Mouse (Mus musculus): ENCODE results near the gene Rpl37. TPM values are rescaled to one million over a fixed set of nuclear protein-coding genes. Genes with fewer than 3 reads are reported as not detected.

Rpl37 gene
- polyA plus RNA-seq, 1 experiment from 2014 or later, result 526 TPM

- H3K4me3 ChIP-seq (replicated peaks), result no peak overlapping the region
- ATAC-seq (ENCODE audit: insufficient read depth, low FRiP score, low read depth), result no peak
- H3K27ac ChIP-seq, result no peak overlapping the region
- no peak overlapping the region for H3K4me2 ChIP-seq
- no peak overlapping the region for H3K9ac ChIP-seq
- peaks cover 8% of the 10 kb centered on the region for H3K4me1 ChIP-seq
- H3K27me3 ChIP-seq (replicated peaks), result no peaks in the 10 kb centered on the region
- H3K9me3 ChIP-seq, result no peaks in the 10 kb centered on the region
- H3K36me3 ChIP-seq, result no peaks in the 10 kb centered on the region
- 58% methylated on average over 5 of the region's 5 CpGs for WGBS
These were observed 26.3 kb downstream of the Rpl37 start for GRCm38 (mm10) chr15:5142714-5143113.

- ATAC-seq (ENCODE audit: insufficient read depth, low FRiP score, low read depth), result peak; percentile 87
- H3K4me1 ChIP-seq, result peaks cover 8% of the 10 kb centered on the region
- peak within 1 kb of the TSS; percentile 91 for H3K27ac ChIP-seq
- no peaks in the 10 kb centered on the region for H3K36me3 ChIP-seq
- H3K9ac ChIP-seq, result peak within 1 kb of the TSS; percentile 86
- H3K27me3 ChIP-seq (replicated peaks), result no peaks in the 10 kb centered on the region
- H3K4me2 ChIP-seq, result peak within 1 kb of the TSS; percentile 66
- H3K4me3 ChIP-seq (replicated peaks), result peak within 1 kb of the TSS; percentile 68
- H3K9me3 ChIP-seq, result no peaks in the 10 kb centered on the region
- under 1% methylated on average over 62 of the region's 80 CpGs for WGBS
These were observed 27.0 kb downstream of the Rpl37 start, which contains the start of gene Prkaa1 for GRCm38 (mm10) chr15:5143361-5144020. Gene Prkaa1 (plus strand): TSS chr15:5143861.

GRCm38 (mm10) chr15:5144021-5144778 is 27.8 kb downstream of the Rpl37 start:
- Histone ChIP-seq H3K9me3 (no peaks in the 10 kb centered on the region), H3K4me3 (replicated peaks) (peak overlapping the region; percentile 68), H3K9ac (peak overlapping the region; percentile 86), H3K27ac (peak overlapping the region; percentile 91), H3K27me3 (replicated peaks) (no peaks in the 10 kb centered on the region), H3K36me3 (no peaks in the 10 kb centered on the region), H3K4me2 (peak overlapping the region; percentile 66), H3K4me1 (peaks cover 8% of the 10 kb centered on the region)
- under 1% methylated on average over 56 of the region's 61 CpGs for WGBS
- ATAC-seq (ENCODE audit: insufficient read depth, low FRiP score, low read depth), result peak; percentile 68

- Histone ChIP-seq H3K4me2 (peak overlapping the region; percentile 66), H3K9me3 (no peaks in the 10 kb centered on the region), H3K36me3 (no peaks in the 10 kb centered on the region), H3K9ac (no peak overlapping the region), H3K27me3 (replicated peaks) (no peaks in the 10 kb centered on the region), H3K27ac (no peak overlapping the region), H3K4me3 (replicated peaks) (peak overlapping the region; percentile 68), H3K4me1 (peaks cover 8% of the 10 kb centered on the region)
- ATAC-seq (ENCODE audit: insufficient read depth, low FRiP score, low read depth), result no peak
- WGBS, result 43% methylated on average over 9 of the region's 9 CpGs
These were observed 28.9 kb downstream of the Rpl37 start for GRCm38 (mm10) chr15:5145196-5145945.

GRCm38 (mm10) chr15:5149187-5149586 is 32.7 kb downstream of the Rpl37 start:
- Histone ChIP-seq H3K4me2 (no peak overlapping the region), H3K4me1 (peaks cover 8% of the 10 kb centered on the region), H3K36me3 (no peaks in the 10 kb centered on the region), H3K9me3 (no peaks in the 10 kb centered on the region), H3K27ac (no peak overlapping the region), H3K9ac (no peak overlapping the region), H3K27me3 (replicated peaks) (no peaks in the 10 kb centered on the region), H3K4me3 (replicated peaks) (no peak overlapping the region)
- WGBS, result 63% methylated on average over 4 of the region's 4 CpGs
- no peak for ATAC-seq (ENCODE audit: insufficient read depth, low FRiP score, low read depth)

GRCm38 (mm10) chr15:5152171-5152570 is 35.7 kb downstream of the Rpl37 start:
- 91% methylated on average over 6 of the region's 6 CpGs for WGBS
- H3K9me3 ChIP-seq, result no peaks in the 10 kb centered on the region
- H3K27ac ChIP-seq, result no peak overlapping the region

GRCm38 (mm10) chr15:5154621-5155020 is 38.2 kb downstream of the Rpl37 start:
- H3K4me3 ChIP-seq (replicated peaks), result no peak overlapping the region
- WGBS, result 71% methylated on average over 9 of the region's 9 CpGs
- H3K27ac ChIP-seq, result no peak overlapping the region
- ATAC-seq (ENCODE audit: insufficient read depth, low FRiP score, low read depth), result no peak
- H3K4me2 ChIP-seq, result no peak overlapping the region
- no peaks in the 10 kb centered on the region for H3K36me3 ChIP-seq
- H3K27me3 ChIP-seq (replicated peaks), result no peaks in the 10 kb centered on the region
- no peak overlapping the region for H3K9ac ChIP-seq
- no peaks in the 10 kb centered on the region for H3K9me3 ChIP-seq
- no peaks in the 10 kb centered on the region for H3K4me1 ChIP-seq

More at GRCm38 (mm10) chr15:5152171-5152570, 35.7 kb downstream of the Rpl37 start:
- H3K4me2 ChIP-seq, result no peak overlapping the region
- H3K36me3 ChIP-seq, result no peaks in the 10 kb centered on the region
- no peak for ATAC-seq (ENCODE audit: insufficient read depth, low FRiP score, low read depth)
- H3K27me3 ChIP-seq (replicated peaks), result no peaks in the 10 kb centered on the region
- no peak overlapping the region for H3K9ac ChIP-seq
- H3K4me3 ChIP-seq (replicated peaks), result no peak overlapping the region
- no peaks in the 10 kb centered on the region for H3K4me1 ChIP-seq

GRCm38 (mm10) chr15:5155093-5155492 is 38.6 kb downstream of the Rpl37 start:
- no peaks in the 10 kb centered on the region for H3K36me3 ChIP-seq
- no peak overlapping the region for H3K4me3 ChIP-seq (replicated peaks)
- no peak for ATAC-seq (ENCODE audit: insufficient read depth, low FRiP score, low read depth)
- H3K9me3 ChIP-seq, result no peaks in the 10 kb centered on the region
- H3K9ac ChIP-seq, result no peak overlapping the region
- H3K27me3 ChIP-seq (replicated peaks), result no peaks in the 10 kb centered on the region
- no peak overlapping the region for H3K4me2 ChIP-seq
- no peak overlapping the region for H3K27ac ChIP-seq
- no peaks in the 10 kb centered on the region for H3K4me1 ChIP-seq
- WGBS, result 76% methylated on average over 5 of the region's 5 CpGs

- no peak overlapping the region for H3K9ac ChIP-seq
- 81% methylated on average over 4 of the region's 4 CpGs for WGBS
- no peak for ATAC-seq (ENCODE audit: insufficient read depth, low FRiP score, low read depth)
- no peak overlapping the region for H3K4me3 ChIP-seq (replicated peaks)
- no peak overlapping the region for H3K27ac ChIP-seq
- no peaks in the 10 kb centered on the region for H3K9me3 ChIP-seq
- no peaks in the 10 kb centered on the region for H3K36me3 ChIP-seq
- H3K4me1 ChIP-seq, result no peaks in the 10 kb centered on the region
- no peaks in the 10 kb centered on the region for H3K27me3 ChIP-seq (replicated peaks)
- H3K4me2 ChIP-seq, result no peak overlapping the region
These were observed 39.9 kb downstream of the Rpl37 start for GRCm38 (mm10) chr15:5156355-5156754.

GRCm38 (mm10) chr15:5157386-5157785 is 40.9 kb downstream of the Rpl37 start:
- no peak for ATAC-seq (ENCODE audit: insufficient read depth, low FRiP score, low read depth)
- Histone ChIP-seq H3K27ac (no peak overlapping the region), H3K4me1 (no peaks in the 10 kb centered on the region), H3K4me3 (replicated peaks) (no peak overlapping the region), H3K4me2 (no peak overlapping the region), H3K36me3 (no peaks in the 10 kb centered on the region), H3K9me3 (no peaks in the 10 kb centered on the region), H3K27me3 (replicated peaks) (no peaks in the 10 kb centered on the region), H3K9ac (no peak overlapping the region)
- 66% methylated on average over 1 of the region's 1 CpGs for WGBS

- Histone ChIP-seq H3K27me3 (replicated peaks) (no peaks in the 10 kb centered on the region), H3K9ac (no peak overlapping the region), H3K9me3 (no peaks in the 10 kb centered on the region), H3K36me3 (peaks cover 8% of the 10 kb centered on the region; the same call in 1 of the 2 replicates), H3K4me3 (replicated peaks) (no peak overlapping the region), H3K27ac (no peak overlapping the region), H3K4me1 (no peaks in the 10 kb centered on the region), H3K4me2 (no peak overlapping the region)
- 69% methylated on average over 6 of the region's 6 CpGs for WGBS
- 0 out of 2 replicates have a peak, but pooled peaks have one; percentile 53 for ATAC-seq (ENCODE audit: insufficient read depth, low FRiP score, low read depth)
These were observed 42.4 kb downstream of the Rpl37 start for GRCm38 (mm10) chr15:5158827-5159226.
